Mouse (Mus musculus): ENCODE measurements around the gene Zfp423. TPM values are rescaled to one million over a fixed set of nuclear protein-coding genes. Genes with fewer than 3 reads are reported as not detected.

Gene Zfp423
- polyA plus RNA-seq, 1 experiment from 2014 or later, result 5.0 TPM

- peak; percentile 94 for ATAC-seq
- Histone ChIP-seq H3K4me3 (replicated peaks) (peak overlapping the region; percentile 42), H3K9ac (no peak overlapping the region; the same call in 1 of the 2 replicates), H3K9me3 (no peaks in the 10 kb centered on the region), H3K4me1 (replicated peaks) (peaks cover 24% of the 10 kb centered on the region), H3K27me3 (replicated peaks) (peaks cover 21% of the 10 kb centered on the region), H3K36me3 (no peaks in the 10 kb centered on the region), H3K27ac (no peak overlapping the region), H3K4me2 (replicated peaks) (peak overlapping the region; percentile 87)
- 7% methylated on average over 35 of the region's 35 CpGs for WGBS
Observed at GRCm38 (mm10) chr8:87656484-87657230, 302.7 kb downstream of the Zfp423 start.

- Histone ChIP-seq H3K36me3 (no peaks in the 10 kb centered on the region), H3K9ac (no peak overlapping the region), H3K9me3 (no peaks in the 10 kb centered on the region), H3K4me1 (replicated peaks) (peaks cover 20% of the 10 kb centered on the region), H3K4me3 (replicated peaks) (no peak overlapping the region), H3K4me2 (replicated peaks) (peak overlapping the region; percentile 87; the same call in 1 of the 2 replicates), H3K27ac (no peak overlapping the region), H3K27me3 (replicated peaks) (peaks cover 14% of the 10 kb centered on the region)
- ATAC-seq, result no peak
- WGBS, result 68% methylated on average over 9 of the region's 9 CpGs
Observed at GRCm38 (mm10) chr8:87655946-87656345, 303.4 kb downstream of the Zfp423 start.

- WGBS, result 81% methylated on average over 9 of the region's 9 CpGs
- H3K4me3 ChIP-seq (replicated peaks), result no peak overlapping the region
- H3K9ac ChIP-seq, result no peak overlapping the region
- H3K27me3 ChIP-seq (replicated peaks), result no peaks in the 10 kb centered on the region
- H3K4me2 ChIP-seq (replicated peaks), result no peak overlapping the region
- H3K4me1 ChIP-seq (replicated peaks), result 0 out of 2 replicates have a peak, but pooled peaks cover 5% of the 10 kb centered on the region
- H3K9me3 ChIP-seq, result no peaks in the 10 kb centered on the region
- no peak overlapping the region for H3K27ac ChIP-seq
- no peak for ATAC-seq
- H3K36me3 ChIP-seq, result no peaks in the 10 kb centered on the region
Observed at GRCm38 (mm10) chr8:87647781-87648180, 311.6 kb downstream of the Zfp423 start.

DNA sequence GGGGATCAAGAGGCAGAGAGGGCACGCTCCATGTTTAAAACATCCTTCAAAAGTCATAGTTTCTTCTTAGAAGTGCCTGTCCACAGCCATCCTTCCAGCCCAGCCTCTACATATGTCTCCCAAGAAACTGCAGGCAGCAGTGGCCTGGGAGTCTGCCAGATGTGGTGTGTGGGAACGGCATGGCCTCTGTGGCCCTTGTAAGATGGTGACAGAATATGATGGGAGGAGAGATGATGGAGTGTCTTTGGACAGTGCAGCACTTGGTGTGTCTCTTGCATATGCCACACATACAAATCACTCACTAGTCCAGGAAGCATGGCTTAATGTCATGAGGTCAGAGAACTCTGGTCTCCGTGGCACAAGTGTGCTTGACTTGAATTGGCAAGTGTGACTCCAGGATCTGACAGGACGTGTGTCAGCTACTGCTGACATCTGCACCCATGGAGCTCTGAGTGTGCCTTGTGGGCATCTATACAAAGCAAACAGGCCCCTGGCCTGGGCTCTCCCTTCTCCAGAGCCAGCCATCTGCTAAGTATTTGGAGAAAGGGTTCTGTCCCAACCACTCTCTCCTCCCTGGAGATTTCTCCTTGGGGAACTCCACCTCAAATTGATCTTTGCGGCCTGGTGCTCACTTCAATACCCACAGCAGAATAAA, 313.4 kb downstream of the Zfp423 start:
- H3K9me3 ChIP-seq, result no peaks in the 10 kb centered on the region
- ATAC-seq, result no peak
- 0 out of 2 replicates have a peak, but pooled peaks cover 5% of the 10 kb centered on the region for H3K4me1 ChIP-seq (replicated peaks)
- no peak overlapping the region for H3K9ac ChIP-seq
- no peak overlapping the region for H3K4me2 ChIP-seq (replicated peaks)
- 69% methylated on average over 5 of the region's 5 CpGs for WGBS
- H3K36me3 ChIP-seq, result no peaks in the 10 kb centered on the region
- no peaks in the 10 kb centered on the region for H3K27me3 ChIP-seq (replicated peaks)
- H3K4me3 ChIP-seq (replicated peaks), result no peak overlapping the region
- no peak overlapping the region for H3K27ac ChIP-seq

GRCm38 (mm10) chr8:87645371-87645770, 314.0 kb downstream of the Zfp423 start:
- Histone ChIP-seq H3K27me3 (replicated peaks) (no peaks in the 10 kb centered on the region), H3K4me1 (replicated peaks) (0 out of 2 replicates have a peak, but pooled peaks cover 5% of the 10 kb centered on the region), H3K36me3 (no peaks in the 10 kb centered on the region), H3K4me3 (replicated peaks) (no peak overlapping the region), H3K9me3 (no peaks in the 10 kb centered on the region), H3K9ac (no peak overlapping the region), H3K4me2 (replicated peaks) (no peak overlapping the region), H3K27ac (no peak overlapping the region)
- WGBS, result 32% methylated on average over 6 of the region's 6 CpGs
- no peak for ATAC-seq

DNA sequence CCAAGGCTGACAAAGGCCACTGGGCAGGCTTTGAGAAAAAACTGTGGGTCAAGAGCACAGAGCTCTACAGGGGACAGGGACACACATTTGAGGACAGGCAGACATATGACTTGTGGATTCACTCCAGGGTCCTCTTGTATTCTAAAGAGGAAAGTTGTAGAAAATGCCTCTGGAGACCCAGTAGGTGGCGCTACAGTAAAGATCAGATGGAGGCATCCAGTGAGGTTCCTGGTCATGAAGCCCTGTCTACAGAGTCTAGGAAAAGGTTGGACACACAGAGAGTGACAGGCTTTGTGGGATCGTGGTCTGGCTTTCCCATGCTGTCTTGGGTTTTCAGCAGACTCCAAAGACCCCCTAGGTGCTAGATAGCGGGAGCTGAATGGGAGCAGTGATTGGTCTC, 318.5 kb downstream of the Zfp423 start:
- no peak overlapping the region for H3K4me2 ChIP-seq (replicated peaks)
- no peaks in the 10 kb centered on the region for H3K36me3 ChIP-seq
- no peaks in the 10 kb centered on the region for H3K9me3 ChIP-seq
- no peak overlapping the region for H3K27ac ChIP-seq
- 47% methylated on average over 3 of the region's 3 CpGs for WGBS
- 0 out of 2 replicates have a peak, but pooled peaks cover 5% of the 10 kb centered on the region for H3K4me1 ChIP-seq (replicated peaks)
- H3K9ac ChIP-seq, result no peak overlapping the region
- no peak for ATAC-seq
- H3K27me3 ChIP-seq (replicated peaks), result no peaks in the 10 kb centered on the region
- H3K4me3 ChIP-seq (replicated peaks), result no peak overlapping the region

GRCm38 (mm10) chr8:87636226-87636742, 323.1 kb downstream of the Zfp423 start:
- no peak overlapping the region for H3K4me2 ChIP-seq (replicated peaks)
- no peaks in the 10 kb centered on the region for H3K4me1 ChIP-seq (replicated peaks)
- H3K9me3 ChIP-seq, result no peaks in the 10 kb centered on the region
- 70% methylated on average over 11 of the region's 11 CpGs for WGBS
- no peaks in the 10 kb centered on the region for H3K36me3 ChIP-seq
- H3K27ac ChIP-seq, result no peak overlapping the region
- H3K27me3 ChIP-seq (replicated peaks), result no peaks in the 10 kb centered on the region
- H3K4me3 ChIP-seq (replicated peaks), result no peak overlapping the region
- ATAC-seq, result no peak
- no peak overlapping the region for H3K9ac ChIP-seq

DNA sequence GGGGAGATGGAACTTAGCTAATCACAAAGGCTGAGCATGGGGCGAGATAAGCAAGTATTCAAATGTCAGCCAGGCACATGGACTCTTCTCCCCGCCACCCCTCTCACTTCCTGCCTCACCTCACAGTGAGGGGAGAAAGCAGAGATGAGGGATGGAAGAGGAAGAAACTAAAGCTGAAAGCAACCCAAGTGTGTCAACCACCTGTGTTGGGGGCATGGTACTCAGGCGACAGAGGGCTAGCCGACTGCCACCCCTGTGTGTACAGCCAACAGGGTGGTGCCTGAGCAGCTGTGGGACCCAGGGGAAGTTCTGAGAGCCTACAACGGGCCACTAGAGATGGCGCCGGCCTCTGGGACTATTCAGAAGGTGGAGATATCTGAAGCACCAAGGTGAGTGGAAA, 327.6 kb downstream of the Zfp423 start:
- Histone ChIP-seq H3K4me2 (replicated peaks) (no peak overlapping the region), H3K9ac (no peak overlapping the region), H3K27ac (no peak overlapping the region), H3K27me3 (replicated peaks) (no peaks in the 10 kb centered on the region), H3K4me1 (replicated peaks) (no peaks in the 10 kb centered on the region), H3K36me3 (no peaks in the 10 kb centered on the region), H3K9me3 (no peaks in the 10 kb centered on the region), H3K4me3 (replicated peaks) (no peak overlapping the region)
- WGBS, result 83% methylated on average over 7 of the region's 7 CpGs
- no peak for ATAC-seq

DNA sequence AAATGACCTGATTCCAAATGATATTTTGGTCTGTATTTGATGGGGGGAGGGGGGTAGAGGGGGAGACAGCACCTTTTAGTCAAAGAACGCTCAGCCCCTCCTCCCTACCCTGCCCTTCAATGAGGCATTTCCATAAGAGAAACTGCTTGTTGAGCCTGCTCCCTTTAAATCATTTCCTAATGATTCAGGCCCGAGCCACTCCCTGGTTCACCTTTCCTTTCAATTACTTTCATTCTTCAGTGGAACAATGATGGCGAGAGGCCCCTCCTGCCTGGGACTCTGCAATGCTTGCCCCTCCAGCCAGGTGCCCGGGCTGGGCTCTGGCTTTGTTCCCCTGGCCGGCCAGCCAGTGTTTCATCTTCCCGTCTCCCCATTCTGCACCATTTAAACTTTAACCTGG, 329.7 kb downstream of the Zfp423 start:
- H3K27ac ChIP-seq, result no peak overlapping the region
- no peaks in the 10 kb centered on the region for H3K36me3 ChIP-seq
- WGBS, result 41% methylated on average over 6 of the region's 6 CpGs
- H3K4me3 ChIP-seq (replicated peaks), result no peak overlapping the region
- no peaks in the 10 kb centered on the region for H3K4me1 ChIP-seq (replicated peaks)
- no peaks in the 10 kb centered on the region for H3K9me3 ChIP-seq
- ATAC-seq, result no peak
- H3K9ac ChIP-seq, result no peak overlapping the region
- H3K27me3 ChIP-seq (replicated peaks), result no peaks in the 10 kb centered on the region
- H3K4me2 ChIP-seq (replicated peaks), result no peak overlapping the region

- Histone ChIP-seq H3K9ac (no peak overlapping the region), H3K27ac (no peak overlapping the region), H3K9me3 (no peaks in the 10 kb centered on the region), H3K4me3 (replicated peaks) (no peak overlapping the region), H3K36me3 (no peaks in the 10 kb centered on the region), H3K4me2 (replicated peaks) (no peak overlapping the region), H3K4me1 (replicated peaks) (0 out of 2 replicates have a peak, but pooled peaks cover 4% of the 10 kb centered on the region), H3K27me3 (replicated peaks) (no peaks in the 10 kb centered on the region)
- 82% methylated on average over 12 of the region's 12 CpGs for WGBS
- ATAC-seq, result no peak
Observed at GRCm38 (mm10) chr8:87621181-87621580, 338.2 kb downstream of the Zfp423 start.

- Histone ChIP-seq H3K27ac (no peak overlapping the region), H3K4me2 (replicated peaks) (no peak overlapping the region), H3K4me1 (replicated peaks) (0 out of 2 replicates have a peak, but pooled peaks cover 4% of the 10 kb centered on the region), H3K4me3 (replicated peaks) (no peak overlapping the region), H3K9ac (no peak overlapping the region), H3K27me3 (replicated peaks) (no peaks in the 10 kb centered on the region), H3K9me3 (no peaks in the 10 kb centered on the region), H3K36me3 (no peaks in the 10 kb centered on the region)
- ATAC-seq, result no peak
- 64% methylated on average over 6 of the region's 6 CpGs for WGBS
Observed at GRCm38 (mm10) chr8:87620225-87620624, 339.2 kb downstream of the Zfp423 start.

GRCm38 (mm10) chr8:87619529-87619928, 339.9 kb downstream of the Zfp423 start:
- no peaks in the 10 kb centered on the region for H3K27me3 ChIP-seq (replicated peaks)
- no peak overlapping the region for H3K9ac ChIP-seq
- no peaks in the 10 kb centered on the region for H3K36me3 ChIP-seq
- WGBS, result 70% methylated on average over 2 of the region's 2 CpGs
- H3K9me3 ChIP-seq, result no peaks in the 10 kb centered on the region
- 0 out of 2 replicates have a peak, but pooled peaks cover 4% of the 10 kb centered on the region for H3K4me1 ChIP-seq (replicated peaks)
- no peak overlapping the region for H3K4me3 ChIP-seq (replicated peaks)
- no peak overlapping the region for H3K27ac ChIP-seq
- no peak overlapping the region for H3K4me2 ChIP-seq (replicated peaks)
- ATAC-seq, result no peak

Data from intestine, embryonic 15.5 days (tissue).